Mouse (Mus musculus) lung, postnatal 0 days (tissue): ENCODE measurements around the gene Slc22a8.

Source experiments
- CTCF ChIP-seq: IDR thresholded peaks from 2 replicates; pipeline ENCODE4 v1.5.1; 2016; ENCODE audit warnings: antibody characterized with exemption, mild to moderate bottlenecking
- EP300 ChIP-seq: IDR thresholded peaks from 2 replicates; pipeline ENCODE4 v1.6.1; 2016; ENCODE audit warnings: antibody characterized with exemption, mild to moderate bottlenecking, control low read depth

DNA sequence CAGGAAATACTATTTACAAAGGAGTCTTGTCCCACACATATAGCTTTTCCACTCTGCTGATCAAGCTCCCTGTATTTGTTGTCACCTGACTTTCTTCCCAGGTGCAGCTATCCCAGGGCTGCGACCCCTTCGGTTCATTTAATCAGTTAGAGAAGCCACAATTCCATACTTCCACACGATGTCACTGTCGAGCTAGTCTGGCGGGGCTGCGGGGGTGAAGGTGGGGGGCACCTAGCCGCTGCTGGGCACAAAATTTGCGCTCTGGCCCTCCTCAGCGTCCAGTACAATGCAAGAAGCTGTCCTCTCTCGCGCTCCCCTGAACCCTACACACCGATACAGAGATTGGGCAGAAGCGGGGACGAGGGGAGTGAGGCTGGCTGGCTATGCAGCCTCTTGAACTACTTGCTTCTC is 21.6 kb upstream of the Slc22a8 start:
- peak; percentile 64 for TF ChIP-seq CTCF
- no peak for TF ChIP-seq EP300
